Mouse (Mus musculus) small intestine, adult 2 months (tissue): ENCODE measurements around the gene Usp25.

ENCODE experiments used
- CTCF ChIP-seq: fragments of 200-500 bp; IDR thresholded peaks from 2 replicates; pipeline ENCODE4 v1.5.1; 2012; ENCODE audit warnings: low read depth, mild to moderate bottlenecking, control low read depth, inconsistent platforms, low read length, moderate library complexity, mixed read lengths; ENCODE audit not compliant: insufficient replicate concordance, insufficient read length; ENCODE audit errors: extremely low read depth
- POLR2A ChIP-seq: fragments of 200-500 bp; IDR thresholded peaks from 2 replicates; pipeline ENCODE4 v1.6.1; 2012; ENCODE audit warnings: low read depth, mild to moderate bottlenecking, control low read depth, inconsistent platforms, low read length, moderate library complexity

DNA sequence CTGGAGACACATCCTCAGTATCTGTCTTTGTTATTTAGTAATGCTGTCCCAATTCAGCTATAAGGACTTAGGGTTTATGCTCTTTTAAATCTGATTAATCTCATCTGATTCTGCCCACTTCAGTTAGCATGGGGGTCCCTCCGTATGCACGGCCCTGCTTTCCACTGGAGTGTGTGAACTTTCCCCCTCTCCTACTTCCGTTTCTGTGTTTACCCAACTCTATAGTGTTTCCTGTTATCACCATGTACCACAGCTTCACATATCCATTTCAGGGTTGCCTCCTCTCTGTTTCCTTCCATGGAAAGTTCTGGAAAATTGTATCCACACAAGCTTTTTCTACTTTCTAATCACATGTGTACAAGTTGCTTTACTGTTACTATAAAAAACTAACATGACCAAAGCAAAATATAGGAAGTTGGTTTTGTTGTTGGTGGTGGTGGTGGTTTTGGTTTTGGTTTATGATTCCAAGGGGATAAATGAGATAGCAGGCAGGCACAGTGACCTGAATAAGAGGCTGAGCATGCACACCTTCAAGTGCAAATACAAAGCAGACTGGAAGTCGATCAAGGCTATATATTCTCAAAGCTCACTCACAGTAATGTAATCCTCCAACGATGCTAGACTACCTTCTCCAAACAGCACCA, 36.6 kb upstream of the Usp25 start:
- TF ChIP-seq CTCF (no peak), POLR2A (no peak)
